Mouse (Mus musculus) liver, postnatal 0 days (tissue): ENCODE measurements around the gene Cacng6.

ENCODE experiments used
- CTCF ChIP-seq: sonication (generic); IDR thresholded peaks from 2 replicates; pipeline ENCODE4 v1.5.1; 2016; ENCODE audit warnings: antibody characterized with exemption, low read depth
- EP300 ChIP-seq: IDR thresholded peaks from 2 replicates; pipeline ENCODE4 v1.6.1; 2016; ENCODE audit warnings: antibody characterized with exemption, low read depth, mild to moderate bottlenecking

GRCm38 (mm10) chr7:3460261-3460660, 36.3 kb downstream of the Cacng6 start:
- TF ChIP-seq CTCF = no peak
- TF ChIP-seq EP300 = no peak
